Mouse (Mus musculus) ZHBTc4 (cell line): ENCODE data around the gene Gm15293.
"Not testable (repeated sequence)": the region's sequence is repeated elsewhere in the genome, so short reads cannot be mapped to it uniquely, and the experiment has no call there.

Experiments
- DNase-seq: peaks from one replicate; pipeline ENCODE4 v3.0.0-alpha.2; 2011; ENCODE audit warnings: low read depth, low spot score

Gene Gm15293

GRCm38 (mm10) chr8:21201261-21201660 lies at the start of gene Gm15293:
TSS of gene Gm15293 (plus strand) at chr8:21201561.
- DNase-seq: not testable (repeated sequence)

- DNase-seq: not testable (repeated sequence)
Measured at GRCm38 (mm10) chr8:21161977-21162376, 39.4 kb upstream of the Gm15293 start, which contains the start of gene Defa22. TSS of gene Defa22 (plus strand) at chr8:21162277.

GRCm38 (mm10) chr8:21191314-21191713 lies 10.0 kb upstream of the Gm15293 start, which contains the start of gene Defa31:
TSS of gene Defa31 (plus strand) at chr8:21191614.
- not testable (repeated sequence) for DNase-seq
